Mouse (Mus musculus) liver, embryonic 16.5 days (tissue): ENCODE data around the gene Vmn2r1. TPM values are rescaled to one million over a fixed set of nuclear protein-coding genes. Genes with fewer than 3 reads are reported as not detected.

ENCODE experiments used
- ATAC-seq: fragments of 200-750 bp; cut with Nextera tagmentation; 2 replicates; pipeline ENCODE4 v1.8.0; 2017; ENCODE audit warnings: low read depth, mild to moderate bottlenecking, moderate number of reproducible peaks, moderate library complexity
- H3K27ac ChIP-seq: fragments of 300-500 bp; sonication (generic); 2 replicates; pipeline ENCODE4 v1.5.1; 2014; ENCODE audit warnings: mild to moderate bottlenecking, low read length
- H3K27me3 ChIP-seq: fragments of 300-500 bp; sonication (generic); 2 replicates; pipeline ENCODE4 v1.6.1; 2014; ENCODE audit warnings: low read depth, low read length, mixed read lengths; ENCODE audit not compliant: control insufficient read depth, insufficient read depth
- H3K36me3 ChIP-seq: fragments of 300-500 bp; sonication (generic); 2 replicates; pipeline ENCODE4 v1.6.1; 2014; ENCODE audit warnings: mild to moderate bottlenecking; ENCODE audit not compliant: control insufficient read depth, insufficient read depth
- H3K4me1 ChIP-seq: fragments of 300-500 bp; sonication (generic); 2 replicates; pipeline ENCODE4 v1.6.1; 2014; ENCODE audit warnings: low read depth, low read length, mixed read lengths; ENCODE audit not compliant: control insufficient read depth
- H3K4me2 ChIP-seq: fragments of 300-500 bp; sonication (generic); 2 replicates; pipeline ENCODE4 v1.6.1; 2014; ENCODE audit warnings: low read depth, low read length, mixed read lengths
- H3K4me3 ChIP-seq: fragments of 300-500 bp; sonication (generic); 2 replicates; pipeline ENCODE4 v1.5.1; 2014; ENCODE audit warnings: low read depth, mild to moderate bottlenecking, low read length
- H3K9ac ChIP-seq: fragments of 300-500 bp; sonication (generic); 2 replicates; pipeline ENCODE4 v1.6.1; 2014; ENCODE audit warnings: low read depth, low read length
- H3K9me3 ChIP-seq: fragments of 300-500 bp; sonication (generic); replicated peaks from 2 replicates; pipeline ENCODE4 v1.6.1; 2016; ENCODE audit warnings: low read length; ENCODE audit not compliant: control insufficient read depth
- WGBS: fragments of 180-500 bp; shearing (Covaris S2); extraction: QIAGEN DNeasy Blood & Tissue Kit; methylation state at CpG from one replicate; pipeline ENCODE4 v1.1.7; 2014; ENCODE audit not compliant: insufficient replicate concordance; 5-methylcytosine and 5-hydroxymethylcytosine counted together
- polyA plus RNA-seq: library from polyadenylated mRNA; unstranded; fragments of >200 nt; fragmentation: Nextera tagmentation; extraction: Ambion mirVana; gene quantifications from 2 replicates; pipeline ENCODE4 v1.2.1, GENCODE M21; 2015

Vmn2r1 gene
- polyA plus RNA-seq = not detected in 2 replicates

GRCm38 (mm10) chr3:64081247-64081646 is at the start of gene Vmn2r1:
Gene Vmn2r1, plus strand, starts transcription at chr3:64081547.
- no peaks in the 10 kb centered on the region for H3K9me3 ChIP-seq
- H3K4me2 ChIP-seq = no peak within 1 kb of the TSS
- H3K4me1 ChIP-seq = no peaks in the 10 kb centered on the region
- no peaks in the 10 kb centered on the region for H3K36me3 ChIP-seq
- no peak for ATAC-seq
- no peak within 1 kb of the TSS for H3K27ac ChIP-seq
- no peak within 1 kb of the TSS for H3K4me3 ChIP-seq
- H3K9ac ChIP-seq = no peak within 1 kb of the TSS
- H3K27me3 ChIP-seq = no peaks in the 10 kb centered on the region
- WGBS = 57% methylated on average over 4 of the region's 4 CpGs

- Histone ChIP-seq H3K36me3 (no peaks in the 10 kb centered on the region), H3K9me3 (no peaks in the 10 kb centered on the region), H3K27ac (no peak overlapping the region), H3K27me3 (no peaks in the 10 kb centered on the region), H3K4me2 (no peak overlapping the region), H3K9ac (no peak overlapping the region), H3K4me3 (no peak overlapping the region), H3K4me1 (no peaks in the 10 kb centered on the region)
- ATAC-seq = no peak
- WGBS = 57% methylated on average over 7 of the region's 7 CpGs
These were observed 43.1 kb upstream of the Vmn2r1 start for GRCm38 (mm10) chr3:64038136-64038841.

GRCm38 (mm10) chr3:64039818-64040784 is 41.2 kb upstream of the Vmn2r1 start:
- WGBS = 18% methylated on average over 25 of the region's 25 CpGs
- Histone ChIP-seq H3K9ac (no peak overlapping the region), H3K36me3 (no peaks in the 10 kb centered on the region), H3K27me3 (no peaks in the 10 kb centered on the region), H3K9me3 (no peaks in the 10 kb centered on the region), H3K27ac (no peak overlapping the region), H3K4me1 (no peaks in the 10 kb centered on the region), H3K4me3 (peak overlapping the region; percentile 43), H3K4me2 (peak overlapping the region; percentile 47)
- ATAC-seq = peak; percentile 39; the same call in 1 of the 2 replicates

GRCm38 (mm10) chr3:64112707-64113106 is 31.4 kb downstream of the Vmn2r1 start:
- Histone ChIP-seq H3K4me1 (no peaks in the 10 kb centered on the region), H3K9ac (no peak overlapping the region), H3K27ac (no peak overlapping the region), H3K27me3 (no peaks in the 10 kb centered on the region), H3K4me2 (no peak overlapping the region), H3K9me3 (no peaks in the 10 kb centered on the region), H3K36me3 (no peaks in the 10 kb centered on the region), H3K4me3 (no peak overlapping the region)
- no peak for ATAC-seq
- 55% methylated on average over 1 of the region's 1 CpGs for WGBS

GRCm38 (mm10) chr3:64113352-64114046 is 32.2 kb downstream of the Vmn2r1 start:
- H3K9ac ChIP-seq = no peak overlapping the region
- H3K9me3 ChIP-seq = no peaks in the 10 kb centered on the region
- no peak overlapping the region for H3K4me3 ChIP-seq
- no peaks in the 10 kb centered on the region for H3K4me1 ChIP-seq
- H3K4me2 ChIP-seq = no peak overlapping the region
- H3K27me3 ChIP-seq = no peaks in the 10 kb centered on the region
- 60% methylated on average over 11 of the region's 11 CpGs for WGBS
- ATAC-seq = no peak
- H3K36me3 ChIP-seq = no peaks in the 10 kb centered on the region
- H3K27ac ChIP-seq = no peak overlapping the region

- Histone ChIP-seq H3K36me3 (no peaks in the 10 kb centered on the region), H3K27me3 (no peaks in the 10 kb centered on the region), H3K9ac (no peak within 1 kb of the TSS), H3K4me3 (no peak within 1 kb of the TSS), H3K27ac (no peak within 1 kb of the TSS), H3K4me1 (no peaks in the 10 kb centered on the region), H3K4me2 (no peak within 1 kb of the TSS), H3K9me3 (no peaks in the 10 kb centered on the region)
- 62% methylated on average over 2 of the region's 2 CpGs for WGBS
- ATAC-seq = no peak
These were observed 60.6 kb downstream of the Vmn2r1 start, which contains the start of gene Vmn2r2 for GRCm38 (mm10) chr3:64141878-64142508. Gene Vmn2r2, minus strand, starts transcription at chr3:64141928.

Other genes with a start within 250 kb of the Vmn2r1 start
- gene Plch1, start 182.1 kb upstream of the Vmn2r1 start, polyA plus RNA-seq = 0.07 and 0.13 TPM in 2 replicates
- 1.9 TPM in 2 replicates for gene E130311K13Rik, start 152.1 kb upstream of the Vmn2r1 start, polyA plus RNA-seq
- 12.2 and 12.5 TPM in 2 replicates for gene Slc33a1, start 116.8 kb upstream of the Vmn2r1 start, polyA plus RNA-seq
- 18.3 and 18.8 TPM in 2 replicates for gene Gmps, start 105.4 kb upstream of the Vmn2r1 start, polyA plus RNA-seq
- gene Vmn2r2, start 60.4 kb downstream of the Vmn2r1 start, polyA plus RNA-seq = not detected in 2 replicates
- gene Vmn2r3, start 208.2 kb downstream of the Vmn2r1 start, polyA plus RNA-seq = not detected in 2 replicates